12 mouse cellular contexts compared by ENCODE assay signal in the genomic region with DNA sequence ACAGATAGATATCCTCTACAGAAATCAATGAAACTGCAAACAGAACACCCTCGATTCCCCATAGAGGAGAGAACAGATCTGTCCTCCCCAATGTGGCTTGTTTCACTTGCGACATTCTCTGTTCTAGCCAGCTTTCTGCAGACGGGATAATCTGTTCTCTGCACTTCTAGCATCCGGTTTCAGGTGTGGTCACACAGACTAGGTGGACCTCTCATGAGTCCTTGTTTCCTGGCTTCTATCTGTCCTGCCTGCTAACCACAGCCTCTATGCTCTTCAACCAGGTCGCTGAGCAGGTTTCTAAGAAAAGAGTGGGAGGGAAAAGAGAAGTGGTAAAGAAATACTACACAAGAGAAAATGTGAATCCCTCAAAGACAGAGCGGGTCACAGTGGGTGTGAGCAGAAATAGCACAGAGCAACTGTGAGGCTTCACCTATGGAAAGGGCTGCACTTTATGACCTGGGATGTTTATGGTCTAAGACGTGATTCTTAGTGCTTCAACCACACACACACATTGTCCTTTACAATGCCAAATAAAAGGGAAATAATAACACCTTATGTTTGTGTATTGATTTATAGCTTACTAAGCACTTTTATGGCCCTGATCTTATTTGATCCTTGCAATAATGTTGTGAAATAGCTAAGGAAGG.
"Had no signal": no experiment of that assay in that cellular context is flagged by ENCODE, and none has a peak within 500 bp of the region (broad histone marks: within the 10 kb centered on the region; RNA-seq: fewer than 3 reads in every experiment).

No protein-coding gene starts in this region.

- H3K4me1 ChIP-seq: limb, embryonic 12.5 days; liver, embryonic 13.5 days; lung, embryonic 15.5 days; midbrain, embryonic 12.5 days; stomach, embryonic 15.5 days had no signal

- H3K36me3 ChIP-seq: limb, embryonic 12.5 days; liver, embryonic 13.5 days; lung, embryonic 15.5 days; midbrain, embryonic 12.5 days; stomach, embryonic 15.5 days had no signal

- H3K4me3 ChIP-seq: limb, embryonic 12.5 days; liver, embryonic 13.5 days; lung, embryonic 15.5 days; midbrain, embryonic 12.5 days; stomach, embryonic 15.5 days had no signal

- ATAC-seq: liver, postnatal 0 days; midbrain, embryonic 16.5 days had no signal

- H3K27ac ChIP-seq: kidney, postnatal 0 days; limb, embryonic 12.5 days; liver, embryonic 13.5 days; lung, embryonic 15.5 days; midbrain, embryonic 12.5 days; stomach, embryonic 15.5 days had no signal

- H3K9me3 ChIP-seq: liver, embryonic 13.5 days; lung, embryonic 15.5 days; stomach, embryonic 15.5 days had no signal

- H3K27me3 ChIP-seq: limb, embryonic 12.5 days; liver, embryonic 13.5 days; lung, embryonic 15.5 days; midbrain, embryonic 12.5 days; stomach, embryonic 15.5 days had no signal

- DNase-seq: liver; liver, embryonic 13.5 days; liver, postnatal 0 days; right cerebral cortex, postnatal 14 days; thymus, adult 2 months; thymus, postnatal 25 days had no signal
